Mouse (Mus musculus): ENCODE data around the gene Gm9857.
A peak's percentile ranks its signal among the peaks of the same experiment; 100 is the strongest.

- TF ChIP-seq CTCF (IDR thresholded peaks at IDR 0.05) (no peak), POLR2A (IDR thresholded peaks at IDR 0.05; ENCODE audit: insufficient read depth, low read depth, low read length) (peak; percentile 93)
These were observed 28.5 kb downstream of the Gm9857 start, which contains the start of gene Prpf38b for GRCm38 (mm10) chr3:108911548-108912413.

All from heart, adult 2 months (tissue).